Mouse (Mus musculus) forebrain, embryonic 15.5 days (tissue): ENCODE results near the gene Utp18. TPM values are rescaled to one million over a fixed set of nuclear protein-coding genes. Genes with fewer than 3 reads are reported as not detected.

ENCODE experiments used
- ATAC-seq: fragments of 200-750 bp; cut with Nextera tagmentation; replicated peaks from 2 replicates; pipeline ENCODE4 v1.8.0; 2017; ENCODE audit warnings: mild to moderate bottlenecking, moderate TSS enrichment, moderate library complexity
- H3K27ac ChIP-seq: fragments of 300-500 bp; sonication (generic); replicated peaks from 2 replicates; pipeline ENCODE4 v1.5.1; 2015; ENCODE audit warnings: mild to moderate bottlenecking, inconsistent platforms
- H3K27me3 ChIP-seq: fragments of 300-500 bp; sonication (generic); 2 replicates; pipeline ENCODE4 v1.6.1; 2015; ENCODE audit warnings: inconsistent platforms
- H3K36me3 ChIP-seq: fragments of 300-500 bp; sonication (generic); 2 replicates; pipeline ENCODE4 v1.6.1; 2015; ENCODE audit warnings: mild to moderate bottlenecking, inconsistent platforms
- H3K4me1 ChIP-seq: fragments of 300-500 bp; sonication (generic); 2 replicates; pipeline ENCODE4 v1.6.1; 2015; ENCODE audit warnings: inconsistent platforms
- H3K4me2 ChIP-seq: fragments of 300-500 bp; sonication (generic); replicated peaks from 2 replicates; pipeline ENCODE4 v1.6.1; 2015; ENCODE audit warnings: mild to moderate bottlenecking, inconsistent platforms
- H3K4me3 ChIP-seq: fragments of 300-500 bp; sonication (generic); 2 replicates; pipeline ENCODE4 v1.5.1; 2015; ENCODE audit warnings: mild to moderate bottlenecking, inconsistent platforms
- H3K9ac ChIP-seq: fragments of 300-500 bp; sonication (generic); replicated peaks from 2 replicates; pipeline ENCODE4 v1.6.1; 2015; ENCODE audit warnings: mild to moderate bottlenecking, inconsistent platforms
- H3K9me3 ChIP-seq: fragments of 300-500 bp; sonication (generic); 2 replicates; pipeline ENCODE4 v1.6.1; 2016; ENCODE audit warnings: inconsistent platforms
- WGBS: fragments of 180-500 bp; shearing (Covaris S2); methylation state at CpG from one replicate; pipeline ENCODE4 v1.1.7; 2015; ENCODE audit warnings: mixed read lengths; 5-methylcytosine and 5-hydroxymethylcytosine counted together
- polyA plus RNA-seq: library from polyadenylated mRNA; unstranded; fragments of >200 nt; fragmentation: Nextera tagmentation; extraction: Ambion mirVana; gene quantifications from 2 replicates; pipeline ENCODE4 v1.2.1, GENCODE M21; 2015

Gene Utp18
- polyA plus RNA-seq, 1 experiment from 2014 or later, result 37.7 TPM

GRCm38 (mm10) chr11:93821533-93821932, 64.0 kb downstream of the Utp18 start:
- no peak overlapping the region for H3K9ac ChIP-seq
- 80% methylated on average over 2 of the region's 2 CpGs for WGBS

GRCm38 (mm10) chr11:93817966-93818738, 67.4 kb downstream of the Utp18 start:
- no peak overlapping the region for H3K9ac ChIP-seq
- H3K4me2 ChIP-seq, result no peak overlapping the region; the same call in 1 of the 2 replicates
- no peaks in the 10 kb centered on the region for H3K9me3 ChIP-seq
- WGBS, result 41% methylated on average over 15 of the region's 15 CpGs
- no peaks in the 10 kb centered on the region for H3K27me3 ChIP-seq
- ATAC-seq, result peak; percentile 53
- no peaks in the 10 kb centered on the region for H3K36me3 ChIP-seq
- peak overlapping the region; percentile 12 for H3K27ac ChIP-seq
- peaks cover 25% of the 10 kb centered on the region for H3K4me1 ChIP-seq
- H3K4me3 ChIP-seq, result no peak overlapping the region

More at GRCm38 (mm10) chr11:93821533-93821932, 64.0 kb downstream of the Utp18 start:
- ATAC-seq, result no peak
- no peaks in the 10 kb centered on the region for H3K9me3 ChIP-seq
- peaks cover 25% of the 10 kb centered on the region for H3K4me1 ChIP-seq
- H3K27me3 ChIP-seq, result no peaks in the 10 kb centered on the region
- no peaks in the 10 kb centered on the region for H3K36me3 ChIP-seq
- no peak overlapping the region for H3K4me3 ChIP-seq
- no peak overlapping the region; the same call in 1 of the 2 replicates for H3K27ac ChIP-seq
- H3K4me2 ChIP-seq, result no peak overlapping the region

- Histone ChIP-seq H3K4me2 (no peak overlapping the region), H3K4me1 (peaks cover 6% of the 10 kb centered on the region), H3K9me3 (no peaks in the 10 kb centered on the region), H3K36me3 (no peaks in the 10 kb centered on the region), H3K4me3 (no peak overlapping the region), H3K9ac (no peak overlapping the region), H3K27ac (no peak overlapping the region), H3K27me3 (no peaks in the 10 kb centered on the region)
- no peak for ATAC-seq
- 70% methylated on average over 4 of the region's 4 CpGs for WGBS
Measured at GRCm38 (mm10) chr11:93812955-93813354, 72.6 kb downstream of the Utp18 start.

- ATAC-seq, result peak; percentile 78
- H3K27ac ChIP-seq, result no peak overlapping the region
- no peak overlapping the region for H3K4me3 ChIP-seq
- no peaks in the 10 kb centered on the region for H3K36me3 ChIP-seq
- H3K9ac ChIP-seq, result no peak overlapping the region
- no peaks in the 10 kb centered on the region for H3K9me3 ChIP-seq
- WGBS, result 32% methylated on average over 11 of the region's 11 CpGs
- no peak overlapping the region for H3K4me2 ChIP-seq
- H3K27me3 ChIP-seq, result no peaks in the 10 kb centered on the region
- H3K4me1 ChIP-seq, result no peaks in the 10 kb centered on the region
Measured at GRCm38 (mm10) chr11:93812125-93812868, 73.3 kb downstream of the Utp18 start.

Other genes starting within 250 kb of the Utp18 start
- 38.5 and 43.8 TPM in 2 replicates for gene Mbtd1, start 86 bp upstream of the Utp18 start, polyA plus RNA-seq
- gene Nme2, start 70.5 kb upstream of the Utp18 start, polyA plus RNA-seq, result 105 and 106 TPM in 2 replicates
- gene Gm20390, start 82.5 kb upstream of the Utp18 start, polyA plus RNA-seq, result 363 and 387 TPM in 2 replicates
- 312 and 316 TPM in 2 replicates for gene Nme1, start 82.8 kb upstream of the Utp18 start, polyA plus RNA-seq
- 90.9 and 96.7 TPM in 2 replicates for gene Spag9, start 110.3 kb upstream of the Utp18 start, polyA plus RNA-seq